8 mouse cellular contexts compared by ENCODE assay signal in genomic region chr1:52119691-52120090, GRCm38 (mm10). TPM values are rescaled to one million over a fixed set of nuclear protein-coding genes. Genes with fewer than 3 reads are reported as not detected.
DNase-seq lines count a peak whose midpoint lies in the region; ATAC-seq and TF ChIP-seq lines count a peak whose summit lies in the region.

No protein-coding gene starts in this region.

- H3K4me3 ChIP-seq in hindbrain, embryonic 10.5 days = peak overlapping the region; percentile 75
- peak overlapping the region; percentile 95 for H3K4me3 ChIP-seq in lung, postnatal 0 days (ENCODE audit: low read depth, low read length)
- peak overlapping the region; percentile 81 for H3K4me3 ChIP-seq in stomach, postnatal 0 days (ENCODE audit: low read depth, low read length)

- H3K4me1 ChIP-seq in hindbrain, embryonic 10.5 days (replicated peaks) = peaks cover 15% of the 10 kb centered on the region; the same call in 1 of the 2 replicates
- no peaks in the 10 kb centered on the region; the same call in 1 of the 2 replicates for H3K4me1 ChIP-seq in lung, postnatal 0 days (ENCODE audit: insufficient read depth, low read depth, low read length)
- no peaks in the 10 kb centered on the region for H3K4me1 ChIP-seq in stomach, postnatal 0 days (replicated peaks; ENCODE audit: control insufficient read depth, insufficient read depth)

- H3K27ac ChIP-seq in hindbrain, embryonic 10.5 days = peak overlapping the region; percentile 87
- H3K27ac ChIP-seq in lung, postnatal 0 days (ENCODE audit: low read length) = peak overlapping the region; percentile 92
- H3K27ac ChIP-seq in stomach, postnatal 0 days (replicated peaks) = peak overlapping the region; percentile 84

- 2% methylated on average over 20 of the region's 20 CpGs for WGBS in hindbrain, embryonic 10.5 days
- 1% methylated on average over 19 of the region's 20 CpGs for WGBS in lung, postnatal 0 days
- under 1% methylated on average over 20 of the region's 20 CpGs for WGBS in stomach, postnatal 0 days

- peaks cover 12% of the 10 kb centered on the region; the same call in 1 of the 2 replicates for H3K27me3 ChIP-seq in hindbrain, embryonic 10.5 days (ENCODE audit: insufficient read depth, poor library complexity, severe bottlenecking)
- no peaks in the 10 kb centered on the region for H3K27me3 ChIP-seq in lung, postnatal 0 days (replicated peaks; ENCODE audit: insufficient read depth, low read length)
- H3K27me3 ChIP-seq in stomach, postnatal 0 days (ENCODE audit: control insufficient read depth, insufficient read depth, low read length) = no peaks in the 10 kb centered on the region

- TF ChIP-seq CTCF in lung, postnatal 0 days (IDR thresholded peaks at IDR 0.05) = no peak
- TF ChIP-seq CTCF in stomach, postnatal 0 days (IDR thresholded peaks at IDR 0.05; ENCODE audit: low read depth) = no peak

- peak overlapping the region; percentile 83 for H3K4me2 ChIP-seq in lung, postnatal 0 days (replicated peaks; ENCODE audit: low read depth, low read length)
- H3K4me2 ChIP-seq in stomach, postnatal 0 days (replicated peaks; ENCODE audit: low read depth) = peak overlapping the region; percentile 77

- TF ChIP-seq EP300 in lung, postnatal 0 days (IDR thresholded peaks at IDR 0.05) = no peak
- no peak for TF ChIP-seq EP300 in stomach, postnatal 0 days (optimal IDR thresholded peaks at IDR 0.05)

- peak; percentile 17 for DNase-seq in embryo, embryonic 10 days (ENCODE audit: low spot score)
- DNase-seq in embryo, embryonic 9.5 days (ENCODE audit: extremely low spot score) = no peak
- DNase-seq in urinary bladder, postnatal 14 days (ENCODE audit: low spot score) = peak; percentile 14
- DNase-seq in urinary bladder, postnatal 4 days (ENCODE audit: low spot score in 2 of 2) = no peak
- DNase-seq in hindbrain, embryonic 10.5 days (ENCODE audit: low spot score) = no peak
- no peak for DNase-seq in lung, postnatal 0 days (ENCODE audit: low spot score)
- DNase-seq in stomach, postnatal 0 days (ENCODE audit: low spot score) = no peak
- no peak for DNase-seq in c-Kit-positive CD71-positive TER-119-positive erythroid progenitor cells, embryonic 14.5 days (ENCODE audit: low spot score)

- no peak for ATAC-seq in lung, postnatal 0 days
- ATAC-seq in stomach, postnatal 0 days (ENCODE audit: low FRiP score, low TSS enrichment) = no peak; the same call in none of the 2 replicates

- H3K36me3 ChIP-seq in hindbrain, embryonic 10.5 days = no peaks in the 10 kb centered on the region
- H3K36me3 ChIP-seq in lung, postnatal 0 days (ENCODE audit: insufficient read depth, low read length) = peaks cover 15% of the 10 kb centered on the region; the same call in 1 of the 2 replicates
- 0 out of 2 replicates have a peak, but pooled peaks cover 4% of the 10 kb centered on the region for H3K36me3 ChIP-seq in stomach, postnatal 0 days (ENCODE audit: control insufficient read depth, insufficient read depth, low read length)

- no peaks in the 10 kb centered on the region for H3K9me3 ChIP-seq in hindbrain, embryonic 10.5 days
- no peaks in the 10 kb centered on the region for H3K9me3 ChIP-seq in lung, postnatal 0 days (ENCODE audit: low read length)
- H3K9me3 ChIP-seq in stomach, postnatal 0 days (ENCODE audit: control insufficient read depth, low read length) = no peaks in the 10 kb centered on the region

- H3K9ac ChIP-seq in lung, postnatal 0 days (replicated peaks; ENCODE audit: low read depth) = peak overlapping the region; percentile 81
- peak overlapping the region; percentile 84 for H3K9ac ChIP-seq in stomach, postnatal 0 days (ENCODE audit: low read length)

RNA-seq across cellular contexts. Expression of gene Stat1, which starts 0.5 kb away (rescaled TPM):
- 11.1 and 13.6 TPM in 2 replicates for polyA plus RNA-seq in hindbrain, embryonic 10.5 days (2016; fragmentation: Nextera tagmentation; extraction: Ambion mirVana)
- 36.3 and 39.3 TPM in 2 replicates for polyA plus RNA-seq in lung, postnatal 0 days (2015; fragmentation: Nextera tagmentation; extraction: Ambion mirVana)
- 22.2 and 24.0 TPM in 2 replicates for polyA plus RNA-seq in stomach, postnatal 0 days (2015; fragmentation: Nextera tagmentation; extraction: Ambion mirVana)

Comparison
In these comparisons a context has a peak if more than half of its experiments do, and no peak if none do; other contexts are left out.
1. DNase-seq: peak in embryo, embryonic 10 days (single experiment) and urinary bladder, postnatal 14 days (single experiment); none in embryo, embryonic 9.5 days (single experiment), urinary bladder, postnatal 4 days (0 of 2), hindbrain, embryonic 10.5 days (single experiment), lung, postnatal 0 days (single experiment), stomach, postnatal 0 days (single experiment) and c-Kit-positive CD71-positive TER-119-positive erythroid progenitor cells, embryonic 14.5 days (single experiment).
2. Peak in every context shown above with its lines, with median percentiles within 50 percentile points of each other: H3K27ac ChIP-seq and H3K4me3 ChIP-seq.